ENCODE assay signal across 1 mouse cellular context in the genomic region with DNA sequence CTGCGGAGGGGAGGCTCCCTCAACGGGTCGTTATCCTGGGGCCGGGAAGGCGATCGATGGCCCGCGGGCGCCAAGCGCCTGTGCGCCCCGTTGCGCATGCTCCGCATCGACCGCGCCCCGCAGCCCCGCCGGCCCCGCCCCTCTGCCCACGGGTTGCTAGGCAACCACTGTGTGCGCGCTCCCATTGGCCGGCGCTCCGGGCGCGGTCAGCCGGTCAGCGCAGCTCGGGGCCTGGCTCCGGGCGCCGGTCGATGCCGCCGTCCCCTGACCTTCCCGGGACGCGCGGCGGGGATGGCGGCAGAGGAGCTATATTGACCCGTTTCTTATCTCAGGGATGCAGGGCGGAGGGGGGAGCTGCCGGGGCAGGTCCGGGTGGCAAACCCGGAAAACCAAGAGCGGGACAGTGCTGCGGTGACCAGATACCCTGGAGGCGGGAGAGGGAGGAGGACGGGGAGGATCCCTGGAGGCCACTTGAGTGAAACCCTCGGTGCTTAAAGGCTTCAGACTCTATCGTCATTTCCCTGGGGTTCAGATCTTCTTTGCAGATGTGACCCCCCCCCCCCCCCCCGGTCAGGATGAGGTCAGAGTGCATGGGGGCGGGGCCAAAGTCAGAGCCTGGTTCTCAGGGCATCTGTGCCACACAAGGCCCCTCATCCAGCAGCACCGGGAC.
TF ChIP-seq lines count a peak whose summit lies in the region.

No protein-coding gene starts in this region.

TF ChIP-seq in CH12.LX, 34 proteins besides CTCF, POLR2A, EP300 and RAD21:
- peak; percentile 78 for TF ChIP-seq NELFE (IDR thresholded peaks at IDR 0.05; ENCODE audit: low read depth, low read length)
- peak; percentile 95 for TF ChIP-seq NRF1 (IDR thresholded peaks at IDR 0.05; ENCODE audit: low read depth, low read length)
- peak; percentile 55; the same call in 1 of the 2 replicates for TF ChIP-seq ELF1 (IDR thresholded peaks at IDR 0.05; ENCODE audit: low read depth, low read length)
- no peak for TF ChIP-seq TCF12 (IDR thresholded peaks at IDR 0.05; ENCODE audit: low read depth, low read length)
- TF ChIP-seq MXI1 (IDR thresholded peaks at IDR 0.05; ENCODE audit: low read depth, low read length): 0 out of 2 replicates have a peak, but pooled peaks have one; percentile 56
- TF ChIP-seq ZC3H11A (IDR thresholded peaks at IDR 0.05; ENCODE audit: low read depth, low read length): no peak
- TF ChIP-seq SIN3A (IDR thresholded peaks at IDR 0.05; ENCODE audit: low read length): peak; percentile 59; the same call in 1 of the 2 replicates
